Mouse (Mus musculus): ENCODE results near the gene Rnaseh2b. TPM values are rescaled to one million over a fixed set of nuclear protein-coding genes. Genes with fewer than 3 reads are reported as not detected.

Rnaseh2b gene
- polyA plus RNA-seq (2012; rRNA removed) (16.8 and 29.8 TPM in 2 replicates), polyA plus RNA-seq (2014; fragmentation: Nextera tagmentation; extraction: Ambion mirVana) (75.6 and 77.6 TPM in 2 replicates)

GRCm38 (mm10) chr14:62292488-62293339 lies at the start of gene Rnaseh2b, which contains the start of gene Dleu7:
Gene Rnaseh2b, plus strand, starts transcription at chr14:62292589.
Gene Dleu7, minus strand, starts transcription at chr14:62293047.
- ATAC-seq (ENCODE audit: insufficient read depth) (no peak), DNase-seq (ENCODE audit: low read depth in 3 of 3, low spot score in 3 of 3) (no peak)
- Histone ChIP-seq H3K27ac (no peak within 1 kb of the TSS), H3K27me3 (ENCODE audit: control insufficient read depth, insufficient read depth, low read length) (peaks cover 5% of the 10 kb centered on the region), H3K4me3 (ENCODE audit: insufficient read depth in 1 of 2, low read depth in 2 of 2, low read length in 2 of 2) (peak within 1 kb of the TSS in 1 of 2 experiments; percentile 32; a peak in 2 of 4 replicates), H3K9ac (replicated peaks) (no peak within 1 kb of the TSS), H3K9me3 (ENCODE audit: control insufficient read depth, low read length) (no peaks in the 10 kb centered on the region), H3K4me2 (ENCODE audit: low read depth) (peak within 1 kb of the TSS; percentile 63), H3K4me1 (replicated peaks; ENCODE audit: control insufficient read depth in 2 of 2, insufficient read depth in 2 of 2, low read length in 1 of 2) (no peaks in the 10 kb centered on the region), H3K36me3 (replicated peaks; ENCODE audit: control insufficient read depth, insufficient read depth, low read depth) (no peaks in the 10 kb centered on the region)
- 4% methylated on average over 55 of the region's 60 CpGs for WGBS (ENCODE audit: insufficient replicate concordance)
- TF ChIP-seq EP300 (IDR thresholded peaks at IDR 0.05; ENCODE audit: low read depth) (no peak), CTCF (IDR thresholded peaks at IDR 0.05; ENCODE audit: low read depth) (no peak)

- Histone ChIP-seq H3K4me1 (replicated peaks; ENCODE audit: control insufficient read depth in 2 of 2, insufficient read depth in 2 of 2, low read length in 1 of 2) (no peaks in the 10 kb centered on the region), H3K27me3 (ENCODE audit: control insufficient read depth, insufficient read depth, low read length) (no peaks in the 10 kb centered on the region), H3K27ac (no peak overlapping the region), H3K4me3 (ENCODE audit: insufficient read depth in 1 of 2, low read depth in 2 of 2, low read length in 2 of 2) (no peak overlapping the region), H3K9me3 (ENCODE audit: control insufficient read depth, low read length) (no peaks in the 10 kb centered on the region), H3K36me3 (replicated peaks; ENCODE audit: control insufficient read depth, insufficient read depth, low read depth) (no peaks in the 10 kb centered on the region), H3K9ac (replicated peaks) (no peak overlapping the region), H3K4me2 (ENCODE audit: low read depth) (no peak overlapping the region)
- ATAC-seq (ENCODE audit: insufficient read depth), result no peak
- no peak for DNase-seq (ENCODE audit: low read depth in 3 of 3, low spot score in 3 of 3)
- 47% methylated on average over 2 of the region's 2 CpGs for WGBS (ENCODE audit: insufficient replicate concordance)
- TF ChIP-seq EP300 (IDR thresholded peaks at IDR 0.05; ENCODE audit: low read depth) (no peak), CTCF (IDR thresholded peaks at IDR 0.05; ENCODE audit: low read depth) (no peak)
Measured at GRCm38 (mm10) chr14:62243530-62243929, 48.9 kb upstream of the Rnaseh2b start.

- TF ChIP-seq CTCF (IDR thresholded peaks at IDR 0.05; ENCODE audit: low read depth) (no peak), EP300 (IDR thresholded peaks at IDR 0.05; ENCODE audit: low read depth) (no peak)
- H3K4me1 ChIP-seq (replicated peaks; ENCODE audit: control insufficient read depth in 2 of 2, insufficient read depth in 2 of 2, low read length in 1 of 2), result no peaks in the 10 kb centered on the region
Measured at GRCm38 (mm10) chr14:62245557-62245956, 46.8 kb upstream of the Rnaseh2b start.

GRCm38 (mm10) chr14:62248345-62248744 lies 44.0 kb upstream of the Rnaseh2b start:
- Histone ChIP-seq H3K4me2 (ENCODE audit: low read depth) (no peak overlapping the region), H3K9me3 (ENCODE audit: control insufficient read depth, low read length) (no peaks in the 10 kb centered on the region), H3K4me1 (replicated peaks; ENCODE audit: control insufficient read depth in 2 of 2, insufficient read depth in 2 of 2, low read length in 1 of 2) (no peaks in the 10 kb centered on the region), H3K27me3 (ENCODE audit: control insufficient read depth, insufficient read depth, low read length) (no peaks in the 10 kb centered on the region), H3K4me3 (ENCODE audit: insufficient read depth in 1 of 2, low read depth in 2 of 2, low read length in 2 of 2) (no peak overlapping the region), H3K27ac (no peak overlapping the region), H3K36me3 (replicated peaks; ENCODE audit: control insufficient read depth, insufficient read depth, low read depth) (no peaks in the 10 kb centered on the region), H3K9ac (replicated peaks) (no peak overlapping the region)
- DNase-seq (ENCODE audit: low read depth in 3 of 3, low spot score in 3 of 3) (no peak), ATAC-seq (ENCODE audit: insufficient read depth) (no peak)
- 71% methylated on average over 7 of the region's 7 CpGs for WGBS (ENCODE audit: insufficient replicate concordance)
- TF ChIP-seq EP300 (IDR thresholded peaks at IDR 0.05; ENCODE audit: low read depth) (no peak), CTCF (IDR thresholded peaks at IDR 0.05; ENCODE audit: low read depth) (no peak)

More at GRCm38 (mm10) chr14:62245557-62245956, 46.8 kb upstream of the Rnaseh2b start:
- DNase-seq (ENCODE audit: low read depth in 3 of 3, low spot score in 3 of 3) (no peak), ATAC-seq (ENCODE audit: insufficient read depth) (no peak)
- no peak overlapping the region for H3K4me3 ChIP-seq (ENCODE audit: insufficient read depth in 1 of 2, low read depth in 2 of 2, low read length in 2 of 2)
- H3K9me3 ChIP-seq (ENCODE audit: control insufficient read depth, low read length), result no peaks in the 10 kb centered on the region
- H3K9ac ChIP-seq (replicated peaks), result no peak overlapping the region
- no peak overlapping the region for H3K27ac ChIP-seq
- H3K4me2 ChIP-seq (ENCODE audit: low read depth), result no peak overlapping the region
- no peaks in the 10 kb centered on the region for H3K27me3 ChIP-seq (ENCODE audit: control insufficient read depth, insufficient read depth, low read length)
- 8% methylated on average over 4 of the region's 4 CpGs for WGBS (ENCODE audit: insufficient replicate concordance)
- no peaks in the 10 kb centered on the region for H3K36me3 ChIP-seq (replicated peaks; ENCODE audit: control insufficient read depth, insufficient read depth, low read depth)

- Histone ChIP-seq H3K27me3 (ENCODE audit: control insufficient read depth, insufficient read depth, low read length) (no peaks in the 10 kb centered on the region), H3K9ac (replicated peaks) (no peak overlapping the region), H3K9me3 (ENCODE audit: control insufficient read depth, low read length) (no peaks in the 10 kb centered on the region), H3K4me2 (ENCODE audit: low read depth) (no peak overlapping the region), H3K36me3 (replicated peaks; ENCODE audit: control insufficient read depth, insufficient read depth, low read depth) (no peaks in the 10 kb centered on the region), H3K4me3 (ENCODE audit: insufficient read depth in 1 of 2, low read depth in 2 of 2, low read length in 2 of 2) (no peak overlapping the region), H3K27ac (no peak overlapping the region), H3K4me1 (replicated peaks; ENCODE audit: control insufficient read depth in 2 of 2, insufficient read depth in 2 of 2, low read length in 1 of 2) (no peaks in the 10 kb centered on the region)
- TF ChIP-seq EP300 (IDR thresholded peaks at IDR 0.05; ENCODE audit: low read depth), result no peak
- no peak for TF ChIP-seq CTCF (IDR thresholded peaks at IDR 0.05; ENCODE audit: low read depth)
- no peak for DNase-seq (ENCODE audit: low read depth in 3 of 3, low spot score in 3 of 3)
- ATAC-seq (ENCODE audit: insufficient read depth), result no peak
- WGBS (ENCODE audit: insufficient replicate concordance), result 66% methylated on average over 10 of the region's 10 CpGs
Measured at GRCm38 (mm10) chr14:62248796-62249195, 43.6 kb upstream of the Rnaseh2b start.

Data from liver, embryonic 14.5 days (tissue).